Mouse (Mus musculus) embryonic facial prominence, embryonic 15.5 days (tissue): ENCODE data around the gene Cap2. TPM values are rescaled to one million over a fixed set of nuclear protein-coding genes. Genes with fewer than 3 reads are reported as not detected.

Experiments
- ATAC-seq: fragments of 200-750 bp; cut with Nextera tagmentation; 2 replicates; pipeline ENCODE4 v1.8.0; 2017; ENCODE audit warnings: low read depth, moderate TSS enrichment; ENCODE audit not compliant: insufficient number of reproducible peaks, low FRiP score, low TSS enrichment
- H3K27ac ChIP-seq: fragments of 300-500 bp; sonication (generic); replicated peaks from 2 replicates; pipeline ENCODE4 v1.5.1; 2015; ENCODE audit warnings: mild to moderate bottlenecking, inconsistent platforms
- H3K27me3 ChIP-seq: fragments of 300-500 bp; sonication (generic); 2 replicates; pipeline ENCODE4 v1.6.1; 2015; ENCODE audit warnings: inconsistent platforms
- H3K36me3 ChIP-seq: fragments of 300-500 bp; sonication (generic); 2 replicates; pipeline ENCODE4 v1.6.1; 2015; ENCODE audit warnings: mild to moderate bottlenecking, inconsistent platforms
- H3K4me1 ChIP-seq: fragments of 300-500 bp; sonication (generic); 2 replicates; pipeline ENCODE4 v1.6.1; 2015; ENCODE audit warnings: inconsistent platforms
- H3K4me2 ChIP-seq: fragments of 300-500 bp; sonication (generic); replicated peaks from 2 replicates; pipeline ENCODE4 v1.6.1; 2015; ENCODE audit warnings: mild to moderate bottlenecking, inconsistent platforms
- H3K4me3 ChIP-seq: fragments of 300-500 bp; sonication (generic); replicated peaks from 2 replicates; pipeline ENCODE4 v1.5.1; 2015; ENCODE audit warnings: mild to moderate bottlenecking, inconsistent platforms
- H3K9ac ChIP-seq: fragments of 300-500 bp; sonication (generic); 2 replicates; pipeline ENCODE4 v1.6.1; 2015; ENCODE audit warnings: inconsistent platforms
- H3K9me3 ChIP-seq: fragments of 300-500 bp; sonication (generic); replicated peaks from 2 replicates; pipeline ENCODE4 v1.6.1; 2016; ENCODE audit warnings: inconsistent platforms
- WGBS: fragments of 180-500 bp; shearing (Covaris S2); methylation state at CpG from one replicate; pipeline ENCODE4 v1.1.7; 2015; 5-methylcytosine and 5-hydroxymethylcytosine counted together
- polyA plus RNA-seq: library from polyadenylated mRNA; unstranded; fragments of >200 nt; fragmentation: Nextera tagmentation; extraction: Ambion mirVana; gene quantifications from 2 replicates; pipeline ENCODE4 v1.2.1, GENCODE M21; 2015

The Cap2 gene
- polyA plus RNA-seq = 20.1 and 27.3 TPM in 2 replicates

DNA sequence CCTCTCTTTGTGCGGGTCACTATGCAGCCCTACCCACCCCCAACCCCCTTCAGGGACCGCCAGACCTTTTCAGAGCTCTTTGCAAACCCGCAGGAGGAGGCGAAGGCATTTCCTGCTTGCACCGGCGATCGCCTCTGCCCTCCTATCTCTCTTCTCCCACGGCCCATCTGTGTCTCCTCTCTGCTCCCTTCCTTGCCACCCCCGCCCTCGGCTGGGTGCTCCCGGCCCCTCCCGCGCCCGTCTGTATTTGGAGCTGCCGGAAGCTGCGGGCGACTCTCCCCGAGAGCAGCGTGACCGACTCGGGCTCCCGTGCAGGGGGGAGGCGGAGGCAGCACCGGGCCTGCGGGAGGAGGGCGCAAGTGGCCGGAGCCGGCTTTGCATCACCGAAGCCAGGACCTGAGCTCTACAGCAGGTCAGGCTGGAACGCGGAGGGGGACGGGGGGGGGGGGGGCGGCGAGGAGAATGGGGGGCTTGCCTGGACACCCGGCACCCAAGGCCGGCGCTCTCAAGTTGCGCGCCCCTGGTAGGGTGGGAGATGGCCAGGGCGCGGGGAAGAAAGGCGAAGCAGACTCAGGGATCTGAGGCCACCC, at the start of gene Cap2:
TSS of gene Cap2 (plus strand) at position 49 of the 590 bp plus-strand sequence.
- H3K9ac ChIP-seq = peak within 1 kb of the TSS; percentile 39
- H3K9me3 ChIP-seq = no peaks in the 10 kb centered on the region
- H3K36me3 ChIP-seq = no peaks in the 10 kb centered on the region
- H3K27me3 ChIP-seq = peaks cover 3% of the 10 kb centered on the region; the same call in 1 of the 2 replicates
- 0 out of 2 replicates have a peak, but pooled peaks cover 9% of the 10 kb centered on the region for H3K4me1 ChIP-seq
- peak; percentile 79 for ATAC-seq
- H3K4me3 ChIP-seq = peak within 1 kb of the TSS; percentile 55
- peak within 1 kb of the TSS; percentile 95 for H3K4me2 ChIP-seq
- H3K27ac ChIP-seq = 0 out of 2 replicates have a peak within 1 kb of the TSS, but pooled peaks have one; percentile 28
- WGBS = 0% methylated on average over 39 of the region's 42 CpGs

- no peak for ATAC-seq
- Histone ChIP-seq H3K27ac (no peak overlapping the region), H3K4me2 (no peak overlapping the region), H3K9ac (no peak overlapping the region), H3K4me3 (no peak overlapping the region), H3K9me3 (no peaks in the 10 kb centered on the region), H3K36me3 (no peaks in the 10 kb centered on the region), H3K4me1 (no peaks in the 10 kb centered on the region), H3K27me3 (no peaks in the 10 kb centered on the region)
- 71% methylated on average over 10 of the region's 10 CpGs for WGBS
Measured at GRCm38 (mm10) chr13:46459546-46459945, 42.1 kb upstream of the Cap2 start.

GRCm38 (mm10) chr13:46462280-46462679, 39.4 kb upstream of the Cap2 start:
- no peak for ATAC-seq
- H3K9me3 ChIP-seq = no peaks in the 10 kb centered on the region
- no peaks in the 10 kb centered on the region for H3K27me3 ChIP-seq
- H3K36me3 ChIP-seq = no peaks in the 10 kb centered on the region
- no peaks in the 10 kb centered on the region for H3K4me1 ChIP-seq
- H3K4me3 ChIP-seq = no peak overlapping the region
- no peak overlapping the region for H3K27ac ChIP-seq
- WGBS = 91% methylated on average over 4 of the region's 4 CpGs
- no peak overlapping the region for H3K4me2 ChIP-seq
- no peak overlapping the region for H3K9ac ChIP-seq

GRCm38 (mm10) chr13:46463764-46464163, 37.9 kb upstream of the Cap2 start:
- Histone ChIP-seq H3K27me3 (no peaks in the 10 kb centered on the region), H3K36me3 (no peaks in the 10 kb centered on the region), H3K4me2 (no peak overlapping the region), H3K27ac (no peak overlapping the region), H3K9me3 (no peaks in the 10 kb centered on the region), H3K4me1 (no peaks in the 10 kb centered on the region), H3K9ac (no peak overlapping the region), H3K4me3 (no peak overlapping the region)
- 59% methylated on average over 3 of the region's 3 CpGs for WGBS
- ATAC-seq = no peak

GRCm38 (mm10) chr13:46468251-46468650, 33.4 kb upstream of the Cap2 start:
- no peak for ATAC-seq
- 53% methylated on average over 8 of the region's 8 CpGs for WGBS

DNA sequence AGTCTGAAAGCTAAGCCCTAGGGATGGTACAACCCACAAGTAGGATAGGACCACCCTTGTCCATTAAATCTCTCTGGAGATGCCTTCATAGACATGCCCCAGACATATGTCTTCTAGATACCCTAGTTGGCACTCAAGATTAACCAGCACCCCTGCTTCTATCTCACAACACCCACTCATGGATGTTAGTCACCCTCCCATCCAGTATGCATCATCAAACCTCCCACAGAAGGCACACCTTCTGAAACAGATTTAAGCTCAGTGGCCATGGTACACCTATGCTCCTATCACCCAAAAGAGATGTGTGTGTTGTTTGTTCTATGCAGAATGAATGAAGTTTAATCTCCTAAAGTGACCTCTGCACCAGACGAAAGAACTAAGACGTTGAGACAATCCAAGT, 32.1 kb upstream of the Cap2 start:
- WGBS = 83% methylated on average over 2 of the region's 2 CpGs
- no peaks in the 10 kb centered on the region for H3K9me3 ChIP-seq
- ATAC-seq = no peak
- H3K4me3 ChIP-seq = no peak overlapping the region
- H3K36me3 ChIP-seq = no peaks in the 10 kb centered on the region
- H3K27ac ChIP-seq = no peak overlapping the region
- no peaks in the 10 kb centered on the region for H3K27me3 ChIP-seq
- H3K4me2 ChIP-seq = no peak overlapping the region
- H3K4me1 ChIP-seq = no peaks in the 10 kb centered on the region
- no peak overlapping the region for H3K9ac ChIP-seq

More at GRCm38 (mm10) chr13:46468251-46468650, 33.4 kb upstream of the Cap2 start:
- Histone ChIP-seq H3K9ac (no peak overlapping the region), H3K4me3 (no peak overlapping the region), H3K9me3 (no peaks in the 10 kb centered on the region), H3K4me2 (no peak overlapping the region), H3K27me3 (no peaks in the 10 kb centered on the region), H3K4me1 (no peaks in the 10 kb centered on the region), H3K27ac (no peak overlapping the region), H3K36me3 (no peaks in the 10 kb centered on the region)

DNA sequence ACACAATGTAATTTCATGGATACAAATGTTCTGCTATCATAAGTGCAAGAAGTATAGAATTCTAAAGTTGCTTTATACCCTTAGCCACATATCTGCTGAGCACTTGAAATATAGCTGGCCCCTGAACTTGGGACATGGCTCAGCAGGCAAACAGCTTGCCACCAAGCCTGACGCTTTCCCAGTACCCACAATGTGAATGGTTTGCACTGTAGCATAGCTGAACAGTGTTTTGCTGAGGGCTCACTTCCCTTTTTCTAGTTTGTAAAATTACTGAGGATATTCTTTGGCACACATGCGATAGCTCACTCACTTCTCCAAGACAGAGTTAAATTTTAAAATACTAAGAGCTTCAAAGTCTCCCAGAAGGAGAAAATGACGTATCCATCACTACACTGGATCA, 20.4 kb upstream of the Cap2 start:
- WGBS = 54% methylated on average over 3 of the region's 3 CpGs
- no peaks in the 10 kb centered on the region for H3K27me3 ChIP-seq
- H3K9ac ChIP-seq = no peak overlapping the region
- H3K4me1 ChIP-seq = no peaks in the 10 kb centered on the region
- H3K4me2 ChIP-seq = no peak overlapping the region
- no peak overlapping the region for H3K27ac ChIP-seq
- H3K4me3 ChIP-seq = no peak overlapping the region
- no peak for ATAC-seq
- no peaks in the 10 kb centered on the region for H3K36me3 ChIP-seq
- H3K9me3 ChIP-seq = no peaks in the 10 kb centered on the region

GRCm38 (mm10) chr13:46485605-46486004, 16.0 kb upstream of the Cap2 start:
- Histone ChIP-seq H3K4me2 (no peak overlapping the region), H3K27ac (no peak overlapping the region), H3K9me3 (no peaks in the 10 kb centered on the region), H3K9ac (no peak overlapping the region), H3K36me3 (no peaks in the 10 kb centered on the region), H3K4me1 (no peaks in the 10 kb centered on the region), H3K4me3 (no peak overlapping the region), H3K27me3 (no peaks in the 10 kb centered on the region)
- no peak for ATAC-seq
- whole genome bisulfite sequencing = 76% methylated on average over 3 of the region's 3 CpGs

- Histone ChIP-seq H3K9me3 (no peaks in the 10 kb centered on the region), H3K27me3 (no peaks in the 10 kb centered on the region), H3K27ac (no peak overlapping the region), H3K36me3 (no peaks in the 10 kb centered on the region), H3K9ac (no peak overlapping the region), H3K4me1 (no peaks in the 10 kb centered on the region), H3K4me2 (no peak overlapping the region), H3K4me3 (no peak overlapping the region)
- 63% methylated on average over 4 of the region's 4 CpGs for WGBS
- ATAC-seq = no peak
Measured at GRCm38 (mm10) chr13:46488166-46488565, 13.5 kb upstream of the Cap2 start.

DNA sequence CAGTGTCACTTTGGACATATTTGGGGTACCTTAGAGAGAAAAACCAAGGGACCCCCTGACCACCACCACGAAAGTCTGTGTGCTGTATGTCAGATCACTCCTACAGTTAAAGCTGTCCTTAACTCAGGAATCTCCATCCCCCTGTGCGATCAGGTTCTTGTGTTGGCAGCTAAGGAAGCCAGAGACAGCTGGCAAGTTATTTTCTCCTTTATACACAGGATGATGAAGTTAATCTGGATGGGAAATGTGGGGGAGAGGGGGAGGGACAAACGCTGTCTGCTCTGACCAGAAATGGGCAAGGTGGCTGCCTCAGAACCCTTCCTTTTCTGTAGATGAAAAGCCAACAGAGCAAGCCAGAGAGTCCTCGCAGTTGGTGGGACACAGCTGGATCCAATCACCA, 11.0 kb upstream of the Cap2 start:
- no peak for ATAC-seq
- Histone ChIP-seq H3K4me2 (no peak overlapping the region), H3K4me3 (no peak overlapping the region), H3K27ac (no peak overlapping the region), H3K4me1 (no peaks in the 10 kb centered on the region), H3K36me3 (no peaks in the 10 kb centered on the region), H3K9me3 (no peaks in the 10 kb centered on the region), H3K9ac (no peak overlapping the region), H3K27me3 (no peaks in the 10 kb centered on the region)
- 31% methylated on average over 4 of the region's 4 CpGs for WGBS

GRCm38 (mm10) chr13:46502390-46502891, 793 bp downstream of the Cap2 start:
- Histone ChIP-seq H3K4me1 (0 out of 2 replicates have a peak, but pooled peaks cover 9% of the 10 kb centered on the region), H3K27me3 (peaks cover 3% of the 10 kb centered on the region; the same call in 1 of the 2 replicates), H3K27ac (0 out of 2 replicates have a peak overlapping the region, but pooled peaks have one; percentile 28), H3K4me3 (peak overlapping the region; percentile 55), H3K9me3 (no peaks in the 10 kb centered on the region), H3K9ac (peak overlapping the region; percentile 39), H3K36me3 (no peaks in the 10 kb centered on the region), H3K4me2 (peak overlapping the region; percentile 95)
- 8% methylated on average over 20 of the region's 20 CpGs for WGBS
- peak; percentile 63; the same call in 1 of the 2 replicates for ATAC-seq

DNA sequence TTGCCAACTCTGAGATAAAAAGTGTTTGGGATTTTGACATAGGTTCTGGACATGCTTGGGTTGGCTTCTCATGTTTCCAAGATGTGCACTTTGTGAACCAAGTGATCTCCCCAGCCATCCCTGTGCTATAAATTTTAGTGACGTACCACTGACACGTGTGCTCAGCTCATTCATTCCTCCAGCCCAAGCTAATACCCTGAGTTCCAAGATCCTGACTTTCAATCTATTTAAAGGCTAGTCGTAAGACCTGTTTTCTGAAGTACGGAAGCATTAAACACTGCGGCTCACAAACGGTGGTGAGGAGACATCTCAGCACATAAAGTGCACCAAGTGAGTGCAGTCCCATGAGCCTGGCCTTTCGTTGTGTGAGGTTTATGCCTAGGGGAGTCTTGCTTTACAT, 6.3 kb downstream of the Cap2 start:
- H3K27me3 ChIP-seq = peaks cover 3% of the 10 kb centered on the region; the same call in 1 of the 2 replicates
- H3K9ac ChIP-seq = no peak overlapping the region
- H3K4me3 ChIP-seq = no peak overlapping the region
- H3K27ac ChIP-seq = no peak overlapping the region
- no peaks in the 10 kb centered on the region for H3K9me3 ChIP-seq
- no peak overlapping the region for H3K4me2 ChIP-seq
- no peaks in the 10 kb centered on the region for H3K36me3 ChIP-seq
- ATAC-seq = no peak
- WGBS = 75% methylated on average over 7 of the region's 7 CpGs
- H3K4me1 ChIP-seq = no peaks in the 10 kb centered on the region
